Mouse (Mus musculus): ENCODE results near the gene Apobec4.

- no peak for TF ChIP-seq CTCF (IDR thresholded peaks at IDR 0.05; ENCODE audit: low read depth, low read length)
- no peak for TF ChIP-seq EP300 (IDR thresholded peaks at IDR 0.05; ENCODE audit: insufficient read depth, low read depth, low read length)
- no peak for TF ChIP-seq POLR2A (IDR thresholded peaks at IDR 0.05; ENCODE audit: insufficient read depth, low read length)
Observed at GRCm38 (mm10) chr1:152761791-152762190, 11.4 kb downstream of the Apobec4 start.
